Mouse (Mus musculus) cerebellum, postnatal 36 days (tissue): ENCODE data around the gene Nxpe3.
"Not testable (repeated sequence)": the region's sequence is repeated elsewhere in the genome, so short reads cannot be mapped to it uniquely, and the experiment has no call there.

Experiments used
- DNase-seq, 2 experiments: peaks; one replicate each; pipeline ENCODE4 v3.0.0; 2021 to 2022; ENCODE audit warnings: mixed read lengths in 2 of 2

Gene Nxpe3

GRCm38 (mm10) chr16:55889451-55889850 lies 5.6 kb downstream of the Nxpe3 start:
- no peak for DNase-seq

- DNase-seq, result no peak
Measured at GRCm38 (mm10) chr16:55888584-55888960, 6.5 kb downstream of the Nxpe3 start.

GRCm38 (mm10) chr16:55887814-55888583 lies 7.1 kb downstream of the Nxpe3 start:
- no peak for DNase-seq

GRCm38 (mm10) chr16:55884246-55884645 lies 10.8 kb downstream of the Nxpe3 start:
- no peak for DNase-seq

- no peak for DNase-seq
Measured at GRCm38 (mm10) chr16:55876025-55876424, 19.1 kb downstream of the Nxpe3 start.

- DNase-seq, result no peak
Measured at GRCm38 (mm10) chr16:55863832-55864231, 31.3 kb downstream of the Nxpe3 start.

- peak; percentile 58 to 71 for DNase-seq
Measured at GRCm38 (mm10) chr16:55863149-55863815, 31.8 kb downstream of the Nxpe3 start.

GRCm38 (mm10) chr16:55861104-55861503 lies 34.0 kb downstream of the Nxpe3 start:
- DNase-seq, result no peak

- not testable (repeated sequence) for DNase-seq
Measured at GRCm38 (mm10) chr16:55859421-55859820, 35.7 kb downstream of the Nxpe3 start.

GRCm38 (mm10) chr16:55858465-55858864 lies 36.6 kb downstream of the Nxpe3 start:
- DNase-seq, result peak; percentile 63 to 64

GRCm38 (mm10) chr16:55852943-55853727 lies 42.0 kb downstream of the Nxpe3 start:
- peak; percentile 74 to 79 for DNase-seq

GRCm38 (mm10) chr16:55852515-55852914 lies 42.6 kb downstream of the Nxpe3 start:
- no peak for DNase-seq

- no peak for DNase-seq
Measured at GRCm38 (mm10) chr16:55850485-55850884, 44.6 kb downstream of the Nxpe3 start.

- no peak for DNase-seq
Measured at GRCm38 (mm10) chr16:55847679-55848078, 47.4 kb downstream of the Nxpe3 start.

GRCm38 (mm10) chr16:55844847-55845246 lies 50.2 kb downstream of the Nxpe3 start:
- DNase-seq, result no peak

GRCm38 (mm10) chr16:55843919-55844318 lies 51.2 kb downstream of the Nxpe3 start:
- DNase-seq, result no peak

- no peak for DNase-seq
Measured at GRCm38 (mm10) chr16:55843134-55843533, 52.0 kb downstream of the Nxpe3 start.

- no peak for DNase-seq
Measured at GRCm38 (mm10) chr16:55841506-55841905, 53.6 kb downstream of the Nxpe3 start.

GRCm38 (mm10) chr16:55838510-55839474 lies 56.3 kb downstream of the Nxpe3 start, which contains the start of gene Nfkbiz:
Gene Nfkbiz (minus strand): TSS chr16:55838899.
- DNase-seq, result peak; percentile 89 to 91

- DNase-seq, result peak in 1 of 2 experiments; percentile 20
Measured at GRCm38 (mm10) chr16:55838129-55838509, 57.0 kb downstream of the Nxpe3 start.

- not testable (repeated sequence) for DNase-seq
Measured at GRCm38 (mm10) chr16:55837653-55838052, 57.4 kb downstream of the Nxpe3 start.

- no peak for DNase-seq
Measured at GRCm38 (mm10) chr16:55837168-55837567, 57.9 kb downstream of the Nxpe3 start.
